Mouse (Mus musculus): ENCODE measurements around the gene Srms. TPM values are rescaled to one million over a fixed set of nuclear protein-coding genes. Genes with fewer than 3 reads are reported as not detected.

The Srms gene
- polyA plus RNA-seq, 1 experiment from 2014 or later = 0.17 TPM

DNA sequence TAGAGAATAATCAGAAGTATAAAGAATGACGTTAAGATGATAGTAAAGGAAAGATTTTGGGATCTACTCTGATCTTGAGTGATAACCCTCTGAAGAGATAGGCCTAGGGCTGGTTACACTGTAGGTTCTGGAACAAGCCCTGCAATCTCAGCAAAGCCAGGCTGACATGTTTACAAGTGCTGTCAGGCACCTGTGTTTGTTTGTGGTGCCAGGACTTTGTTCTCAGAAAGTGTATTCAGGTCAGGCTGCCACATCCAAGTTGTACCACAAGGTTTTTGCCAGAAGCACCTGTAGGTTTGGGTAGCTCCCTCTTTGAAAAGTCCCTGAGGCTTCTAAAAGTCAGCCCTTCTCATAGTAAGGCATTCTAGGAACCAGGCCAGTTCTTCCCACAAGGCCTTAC lies 23.7 kb downstream of the Srms start:
- Histone ChIP-seq H3K27ac (replicated peaks) (no peak overlapping the region), H3K4me2 (no peak overlapping the region), H3K27me3 (replicated peaks) (no peaks in the 10 kb centered on the region), H3K9ac (replicated peaks) (no peak overlapping the region), H3K9me3 (replicated peaks) (no peaks in the 10 kb centered on the region), H3K4me3 (replicated peaks) (no peak overlapping the region), H3K4me1 (peaks cover 12% of the 10 kb centered on the region), H3K36me3 (peaks cover 10% of the 10 kb centered on the region; the same call in 1 of the 2 replicates)
- ATAC-seq (ENCODE audit: low FRiP score) = no peak
- 93% methylated on average over 1 of the region's 1 CpGs for WGBS

DNA sequence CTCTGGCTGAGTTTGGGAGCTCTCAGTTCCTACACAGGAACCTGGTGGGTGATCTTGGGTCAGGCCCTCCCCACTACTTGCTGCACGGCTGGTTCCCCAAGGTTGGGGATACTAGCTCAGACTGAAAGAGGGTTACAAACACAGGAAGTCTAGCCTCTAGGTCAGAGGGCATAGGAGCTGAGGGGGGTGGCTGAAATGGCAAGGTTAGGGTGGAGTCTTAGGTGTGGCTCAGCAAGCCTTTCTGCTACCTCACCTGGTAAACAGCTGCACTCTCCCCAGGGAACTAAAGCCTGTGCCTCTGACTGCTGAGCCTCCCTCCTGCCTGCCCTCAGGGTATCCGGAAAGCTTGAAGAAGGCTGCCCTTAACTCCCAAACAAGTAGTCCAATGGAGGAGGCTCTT lies 24.3 kb downstream of the Srms start:
- H3K9ac ChIP-seq (replicated peaks) = no peak overlapping the region
- WGBS = 81% methylated on average over 2 of the region's 2 CpGs

DNA sequence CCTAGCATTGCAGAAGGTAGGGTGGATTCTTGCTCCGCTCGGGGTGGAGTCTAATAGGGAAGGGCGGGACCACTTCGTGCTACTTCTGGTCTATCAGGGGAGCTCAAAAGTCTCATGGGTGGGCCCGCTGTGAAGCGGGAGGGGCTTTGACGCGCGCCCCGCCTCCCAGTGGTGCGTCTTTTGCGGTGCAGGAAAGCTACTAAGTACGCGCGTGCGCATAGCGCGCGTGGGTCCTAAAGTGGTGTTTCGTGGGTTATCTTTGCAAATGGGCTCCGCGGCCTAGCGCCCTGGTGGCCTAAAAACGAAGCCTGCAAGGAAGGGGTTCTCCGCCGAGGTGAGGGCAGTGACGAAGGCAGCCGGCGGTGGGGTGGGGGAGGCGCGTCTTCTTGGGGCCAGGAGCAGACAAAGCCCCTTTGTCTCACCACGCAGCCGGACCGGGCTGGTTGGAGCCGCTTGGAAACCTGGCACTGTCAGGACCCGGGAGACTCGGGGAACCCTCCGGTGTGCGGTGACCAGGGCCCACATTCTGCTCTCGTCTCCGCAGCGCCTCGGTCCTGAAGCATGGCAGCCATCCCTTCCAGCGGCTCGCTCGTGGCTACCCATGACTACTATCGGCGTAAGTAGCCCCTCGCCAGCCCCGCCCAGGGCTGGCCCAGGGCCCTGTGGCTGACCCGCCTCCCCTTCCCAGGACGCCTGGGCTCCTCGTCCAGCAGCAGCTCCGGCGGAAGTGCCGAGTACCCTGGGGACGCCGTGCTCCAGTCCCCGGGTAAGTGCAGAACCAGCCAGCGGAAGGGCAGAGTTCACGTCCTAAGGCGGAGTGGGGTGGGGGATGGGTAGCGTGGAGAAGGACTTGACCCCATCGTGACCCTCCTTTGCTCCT lies 25.6 kb downstream of the Srms start, which contains the start of gene Ppdpf:
Ppdpf (plus strand) TSS at position 127 of the 880 bp plus-strand sequence.
- Histone ChIP-seq H3K36me3 (peaks cover 10% of the 10 kb centered on the region; the same call in 1 of the 2 replicates), H3K9me3 (replicated peaks) (no peaks in the 10 kb centered on the region), H3K27ac (replicated peaks) (peak within 1 kb of the TSS; percentile 96), H3K4me2 (peak within 1 kb of the TSS; percentile 78), H3K4me1 (peaks cover 12% of the 10 kb centered on the region), H3K27me3 (replicated peaks) (no peaks in the 10 kb centered on the region), H3K9ac (replicated peaks) (peak within 1 kb of the TSS; percentile 80), H3K4me3 (replicated peaks) (peak within 1 kb of the TSS; percentile 73)
- peak; percentile 94 for ATAC-seq (ENCODE audit: low FRiP score)
- under 1% methylated on average over 63 of the region's 64 CpGs for WGBS

More for the DNA sequence above, 24.3 kb downstream of the Srms start:
- H3K27ac ChIP-seq (replicated peaks) = no peak overlapping the region; the same call in 1 of the 2 replicates
- H3K36me3 ChIP-seq = peaks cover 10% of the 10 kb centered on the region; the same call in 1 of the 2 replicates
- H3K4me3 ChIP-seq (replicated peaks) = peak overlapping the region; percentile 73
- ATAC-seq (ENCODE audit: low FRiP score) = no peak
- H3K4me1 ChIP-seq = peaks cover 12% of the 10 kb centered on the region
- H3K9me3 ChIP-seq (replicated peaks) = no peaks in the 10 kb centered on the region
- peak overlapping the region; percentile 78 for H3K4me2 ChIP-seq
- H3K27me3 ChIP-seq (replicated peaks) = no peaks in the 10 kb centered on the region

DNA sequence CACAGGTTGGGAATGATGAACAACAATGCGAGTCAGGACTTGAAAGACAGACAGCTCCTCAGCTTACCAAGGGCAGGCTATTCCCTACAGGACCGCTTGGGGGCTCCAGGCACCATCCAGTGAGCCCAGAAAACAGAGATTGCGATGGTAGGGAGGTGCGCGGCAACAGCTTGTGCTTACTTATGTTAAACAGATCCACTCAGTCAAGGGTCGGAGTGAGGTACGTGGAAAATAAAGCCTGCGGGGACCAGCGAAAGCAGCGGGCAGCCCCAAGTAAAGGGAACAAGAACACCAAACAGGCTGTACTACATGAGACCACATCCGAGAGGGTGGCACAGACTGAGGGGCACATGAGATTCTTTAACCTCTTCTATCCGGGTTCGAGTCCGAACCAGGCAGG lies 26.4 kb downstream of the Srms start:
- WGBS = under 1% methylated on average over 14 of the region's 14 CpGs
- H3K36me3 ChIP-seq = peaks cover 10% of the 10 kb centered on the region; the same call in 1 of the 2 replicates
- H3K4me3 ChIP-seq (replicated peaks) = peak overlapping the region; percentile 73
- H3K9ac ChIP-seq (replicated peaks) = peak overlapping the region; percentile 80
- H3K27ac ChIP-seq (replicated peaks) = peak overlapping the region; percentile 96
- peaks cover 12% of the 10 kb centered on the region for H3K4me1 ChIP-seq
- peak; percentile 85 for ATAC-seq (ENCODE audit: low FRiP score)
- peak overlapping the region; percentile 78 for H3K4me2 ChIP-seq
- no peaks in the 10 kb centered on the region for H3K27me3 ChIP-seq (replicated peaks)
- no peaks in the 10 kb centered on the region for H3K9me3 ChIP-seq (replicated peaks)

DNA sequence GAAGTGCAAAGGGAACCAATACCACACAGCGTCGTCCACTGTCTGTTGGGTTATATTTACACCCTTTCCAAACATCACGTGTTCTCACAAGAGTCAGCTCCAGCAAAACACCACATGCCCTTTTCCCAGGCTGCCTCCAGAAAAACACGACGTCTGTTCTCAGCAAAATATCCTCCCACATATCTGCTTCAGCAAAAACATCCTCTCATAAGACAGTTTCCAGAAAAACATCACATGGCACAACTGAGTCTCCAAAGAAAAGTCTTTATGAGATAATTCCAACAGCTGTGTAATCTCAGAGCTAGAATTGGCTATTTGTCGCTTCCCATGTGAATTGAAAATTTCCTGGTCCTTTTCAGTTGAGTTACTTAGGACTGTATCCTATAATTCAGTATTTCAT lies 32.1 kb downstream of the Srms start:
- Histone ChIP-seq H3K4me2 (no peak overlapping the region), H3K4me3 (replicated peaks) (no peak overlapping the region), H3K27me3 (replicated peaks) (0 out of 2 replicates have a peak, but pooled peaks cover 5% of the 10 kb centered on the region), H3K9ac (replicated peaks) (no peak overlapping the region), H3K9me3 (replicated peaks) (no peaks in the 10 kb centered on the region), H3K36me3 (no peaks in the 10 kb centered on the region), H3K27ac (replicated peaks) (no peak overlapping the region), H3K4me1 (no peaks in the 10 kb centered on the region)
- no peak for ATAC-seq (ENCODE audit: low FRiP score)
- WGBS = 87% methylated on average over 6 of the region's 6 CpGs

DNA sequence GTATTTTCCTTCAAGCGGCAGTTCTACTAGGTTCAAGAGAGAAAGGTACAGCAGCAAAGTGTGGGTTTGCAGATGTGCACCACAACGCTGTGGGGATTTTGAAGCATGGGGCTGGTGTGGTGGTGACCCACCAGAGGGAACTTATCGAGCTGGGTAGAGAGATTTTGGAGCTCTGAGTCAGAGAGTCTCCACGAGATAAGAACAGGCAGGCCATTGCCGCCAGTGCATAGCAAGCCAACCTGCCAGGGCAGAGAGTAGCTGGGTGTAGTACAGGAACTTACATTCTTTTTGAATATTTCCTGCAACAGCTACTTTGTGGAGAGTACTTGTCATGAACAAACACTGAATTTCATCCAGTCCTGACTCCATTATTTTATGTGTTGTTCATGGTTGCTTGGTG lies 34.5 kb downstream of the Srms start:
- no peak overlapping the region for H3K27ac ChIP-seq (replicated peaks)
- H3K27me3 ChIP-seq (replicated peaks) = 0 out of 2 replicates have a peak, but pooled peaks cover 5% of the 10 kb centered on the region
- no peak overlapping the region for H3K4me2 ChIP-seq
- no peaks in the 10 kb centered on the region for H3K36me3 ChIP-seq
- H3K9ac ChIP-seq (replicated peaks) = no peak overlapping the region
- H3K4me1 ChIP-seq = no peaks in the 10 kb centered on the region
- no peak for ATAC-seq (ENCODE audit: low FRiP score)
- H3K9me3 ChIP-seq (replicated peaks) = no peaks in the 10 kb centered on the region
- no peak overlapping the region for H3K4me3 ChIP-seq (replicated peaks)
- 87% methylated on average over 5 of the region's 5 CpGs for WGBS

DNA sequence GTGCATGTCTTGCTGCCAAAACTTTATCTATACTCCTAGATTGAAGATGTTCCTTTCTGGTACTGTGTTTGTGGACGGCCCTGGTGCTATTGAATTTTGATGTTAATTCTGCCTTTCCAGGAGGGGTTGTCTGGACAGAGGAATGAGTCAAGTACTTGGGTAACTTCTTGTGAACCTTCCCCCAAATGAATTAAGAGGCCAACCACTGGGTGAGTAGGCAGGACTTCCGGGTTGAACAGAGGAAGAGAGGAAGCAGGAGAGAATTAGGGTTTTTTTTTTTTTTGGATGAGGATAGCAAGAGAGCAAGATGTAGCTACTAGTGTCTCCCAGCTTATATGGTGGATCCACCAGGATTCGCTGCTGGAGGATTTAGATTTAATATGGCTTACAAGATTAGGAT lies 35.0 kb downstream of the Srms start:
- H3K27ac ChIP-seq (replicated peaks) = no peak overlapping the region
- 84% methylated on average over 3 of the region's 3 CpGs for WGBS
- no peak overlapping the region for H3K9ac ChIP-seq (replicated peaks)
- 0 out of 2 replicates have a peak, but pooled peaks cover 5% of the 10 kb centered on the region for H3K27me3 ChIP-seq (replicated peaks)
- no peaks in the 10 kb centered on the region for H3K36me3 ChIP-seq
- H3K4me2 ChIP-seq = no peak overlapping the region
- H3K4me1 ChIP-seq = no peaks in the 10 kb centered on the region
- H3K9me3 ChIP-seq (replicated peaks) = no peaks in the 10 kb centered on the region
- ATAC-seq (ENCODE audit: low FRiP score) = no peak
- H3K4me3 ChIP-seq (replicated peaks) = no peak overlapping the region

DNA sequence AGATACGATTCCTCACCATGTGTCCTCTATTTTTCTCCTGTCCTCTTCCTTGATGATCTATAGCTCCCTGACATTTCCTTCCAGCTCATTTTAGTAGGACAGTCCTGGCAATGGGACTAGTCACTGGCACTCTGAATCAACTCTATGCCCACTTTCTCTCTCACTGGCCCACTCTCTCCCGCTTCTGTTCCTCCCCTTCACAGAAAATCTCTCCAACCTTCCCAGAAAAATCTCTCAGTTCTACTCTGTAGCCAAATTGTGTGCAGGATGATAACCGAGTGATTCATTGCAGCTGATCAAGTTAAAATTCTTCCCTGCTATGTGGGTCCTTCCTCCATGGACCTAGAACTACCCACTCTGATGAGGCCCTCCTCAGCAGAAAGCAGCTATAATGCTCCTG lies 38.3 kb downstream of the Srms start:
- H3K36me3 ChIP-seq = no peaks in the 10 kb centered on the region
- H3K4me2 ChIP-seq = no peak overlapping the region
- no peak overlapping the region for H3K4me3 ChIP-seq (replicated peaks)
- ATAC-seq (ENCODE audit: low FRiP score) = no peak
- H3K27ac ChIP-seq (replicated peaks) = no peak overlapping the region
- no peaks in the 10 kb centered on the region for H3K4me1 ChIP-seq
- no peaks in the 10 kb centered on the region for H3K9me3 ChIP-seq (replicated peaks)
- H3K9ac ChIP-seq (replicated peaks) = no peak overlapping the region
- H3K27me3 ChIP-seq (replicated peaks) = no peaks in the 10 kb centered on the region
- WGBS = 89% methylated on average over 3 of the region's 3 CpGs

DNA sequence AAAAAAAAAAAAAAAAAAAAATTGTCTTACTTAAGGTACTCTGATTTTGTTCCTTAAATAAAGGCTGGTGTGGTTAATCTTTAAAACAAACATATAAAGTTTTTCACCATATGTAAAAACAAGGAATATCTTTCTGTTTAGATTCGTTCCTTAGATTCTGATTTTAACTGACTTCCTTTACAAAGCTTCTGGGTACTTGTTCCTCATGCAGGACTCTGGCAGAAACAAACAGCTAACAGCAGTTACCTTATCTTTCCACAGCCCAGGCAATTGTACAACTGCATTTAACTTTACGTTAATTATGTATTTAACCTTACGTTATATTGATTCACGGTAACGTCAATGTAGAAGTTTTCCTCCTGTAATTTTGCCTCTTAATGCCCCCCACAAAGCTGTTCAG lies 46.5 kb downstream of the Srms start:
- no peak for ATAC-seq (ENCODE audit: low FRiP score)
- WGBS = 86% methylated on average over 5 of the region's 5 CpGs
- no peak overlapping the region for H3K4me3 ChIP-seq (replicated peaks)
- no peaks in the 10 kb centered on the region; the same call in 1 of the 2 replicates for H3K27me3 ChIP-seq (replicated peaks)
- no peak overlapping the region for H3K9ac ChIP-seq (replicated peaks)
- no peak overlapping the region for H3K4me2 ChIP-seq
- no peak overlapping the region for H3K27ac ChIP-seq (replicated peaks)
- H3K4me1 ChIP-seq = no peaks in the 10 kb centered on the region
- no peaks in the 10 kb centered on the region for H3K9me3 ChIP-seq (replicated peaks)
- H3K36me3 ChIP-seq = no peaks in the 10 kb centered on the region

DNA sequence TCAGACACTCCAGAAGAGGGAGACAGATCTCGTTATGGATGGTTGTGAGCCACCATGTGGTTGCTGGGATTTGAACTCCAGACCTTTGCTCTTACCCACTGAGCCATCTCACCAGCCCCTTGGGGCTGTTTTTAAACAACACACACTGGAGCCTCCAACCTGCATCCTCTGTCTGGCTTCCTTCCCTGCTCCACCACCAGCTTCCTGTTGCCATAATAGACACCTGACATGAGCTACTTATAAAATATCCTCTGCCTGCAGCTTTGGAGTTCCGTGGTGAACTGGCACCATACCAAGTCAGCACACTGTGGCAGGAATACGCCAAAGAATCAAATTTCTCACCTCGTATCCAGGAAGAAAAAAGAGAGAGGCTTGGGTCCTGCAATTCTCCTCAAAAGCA lies 52.2 kb downstream of the Srms start:
- Histone ChIP-seq H3K4me2 (no peak overlapping the region), H3K27ac (replicated peaks) (no peak overlapping the region), H3K36me3 (no peaks in the 10 kb centered on the region), H3K4me1 (peaks cover 38% of the 10 kb centered on the region), H3K9me3 (replicated peaks) (no peaks in the 10 kb centered on the region), H3K27me3 (replicated peaks) (no peaks in the 10 kb centered on the region), H3K9ac (replicated peaks) (no peak overlapping the region), H3K4me3 (replicated peaks) (no peak overlapping the region)
- 74% methylated on average over 4 of the region's 4 CpGs for WGBS
- ATAC-seq (ENCODE audit: low FRiP score) = no peak

DNA sequence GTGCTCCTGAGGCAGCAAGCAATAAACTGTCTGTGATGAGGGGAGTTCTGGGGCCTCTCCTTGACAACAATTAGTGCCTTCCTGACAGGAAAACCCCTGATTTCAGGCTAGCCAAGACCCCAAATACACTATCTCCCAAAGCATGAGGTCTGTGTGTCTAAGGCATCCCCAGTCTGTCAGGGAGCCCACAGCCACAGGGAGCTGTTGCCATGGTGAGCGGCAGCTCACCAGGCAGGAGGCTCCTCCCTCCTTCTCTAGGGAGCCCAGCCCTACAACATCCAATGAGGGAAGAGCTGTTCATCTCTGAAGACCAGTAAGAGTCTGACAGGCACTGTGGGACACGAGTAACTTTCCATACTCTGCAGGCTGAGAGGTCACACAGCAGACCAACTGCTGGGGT lies 53.2 kb downstream of the Srms start:
- peak; percentile 76 for ATAC-seq (ENCODE audit: low FRiP score)
- Histone ChIP-seq H3K4me2 (peak overlapping the region; percentile 19; the same call in 1 of the 2 replicates), H3K4me1 (peaks cover 48% of the 10 kb centered on the region), H3K9ac (replicated peaks) (no peak overlapping the region), H3K27me3 (replicated peaks) (no peaks in the 10 kb centered on the region), H3K4me3 (replicated peaks) (no peak overlapping the region), H3K9me3 (replicated peaks) (no peaks in the 10 kb centered on the region), H3K36me3 (no peaks in the 10 kb centered on the region), H3K27ac (replicated peaks) (peak overlapping the region; percentile 69)
- 0% methylated on average over 2 of the region's 2 CpGs for WGBS

DNA sequence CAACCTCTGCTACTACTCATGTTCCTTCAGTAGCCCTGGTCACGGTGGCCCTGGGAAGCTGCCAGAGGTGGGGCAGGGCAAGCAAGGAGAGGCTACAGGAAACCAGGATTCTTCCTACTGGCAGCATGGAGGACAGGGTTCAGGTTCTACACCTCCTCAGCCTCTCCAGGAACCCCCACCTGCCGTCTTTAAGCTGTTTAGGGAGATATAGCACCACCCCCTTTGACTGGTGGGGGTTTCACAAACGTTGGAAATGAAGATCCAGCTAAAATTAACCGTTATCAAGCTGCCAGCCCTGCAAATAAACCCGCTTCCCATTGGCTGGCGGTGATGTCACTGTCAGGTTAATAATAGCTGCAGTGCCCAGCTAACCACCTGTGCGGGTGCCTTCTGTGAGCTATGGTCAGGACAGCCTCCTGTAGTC lies 53.9 kb downstream of the Srms start:
- ATAC-seq (ENCODE audit: low FRiP score) = no peak
- Histone ChIP-seq H3K36me3 (no peaks in the 10 kb centered on the region), H3K27ac (replicated peaks) (peak overlapping the region; percentile 69), H3K4me2 (no peak overlapping the region), H3K9me3 (replicated peaks) (no peaks in the 10 kb centered on the region), H3K27me3 (replicated peaks) (no peaks in the 10 kb centered on the region), H3K4me1 (peaks cover 55% of the 10 kb centered on the region), H3K4me3 (replicated peaks) (no peak overlapping the region), H3K9ac (replicated peaks) (no peak overlapping the region)
- WGBS = 53% methylated on average over 7 of the region's 7 CpGs
